Mouse (Mus musculus) CH12.LX (cell line): ENCODE measurements at regions not wholly inside any gene's neighbourhood (a gene's known extent, or its start where the extent isn't known, plus 50 kb on each side); places are given as distances from the start of the nearest gene placed in this dataset.

Source experiments
- DNase-seq: peaks from one replicate; pipeline ENCODE4 v3.0.0-alpha.2; 2013; ENCODE audit errors: extremely low read depth
- H3K27ac ChIP-seq: 2 replicates; pipeline ENCODE4 v1.5.1; 2012; ENCODE audit warnings: low read depth, mild to moderate bottlenecking, control low read depth, moderate library complexity; ENCODE audit not compliant: insufficient read depth
- H3K27me3 ChIP-seq: replicated peaks from 2 replicates; pipeline ENCODE3; 2012; ENCODE audit warnings: inconsistent platforms
- H3K36me3 ChIP-seq, 2 experiments: replicated peaks in 1 of 2; 2 replicates each; pipeline versions ENCODE3 to v1.6.1; 2012; ENCODE audit warnings: inconsistent platforms in 1 of 2, low read length in 1 of 2, mild to moderate bottlenecking in 1 of 2, mixed read lengths in 1 of 2, moderate library complexity in 1 of 2; ENCODE audit not compliant: control insufficient read depth in 1 of 2, insufficient read depth in 1 of 2
- H3K4me1 ChIP-seq, 2 experiments: 2 replicates each; pipeline ENCODE4 v1.6.1; 2012; ENCODE audit warnings: inconsistent platforms in 1 of 2, moderate library complexity in 1 of 2; ENCODE audit not compliant: insufficient read depth in 2 of 2, control insufficient read depth in 1 of 2
- H3K4me2 ChIP-seq: 2 replicates; pipeline ENCODE4 v1.6.1; 2012; ENCODE audit warnings: low read depth, mild to moderate bottlenecking, control low read depth; ENCODE audit not compliant: poor library complexity, insufficient read depth, severe bottlenecking
- H3K4me3 ChIP-seq, 3 experiments: fragments of 150-350 bp in 1 of 3; sonication (generic) in 1 of 3; replicated peaks in 1 of 3; 2 replicates each; pipeline versions ENCODE3 to v1.5.1; 2011 to 2012; ENCODE audit warnings: low read depth in 2 of 3, low read length in 2 of 3, mild to moderate bottlenecking in 2 of 3, moderate library complexity in 2 of 3, control low read depth in 1 of 3, improper control_type of control experiment in 1 of 3, inconsistent platforms in 1 of 3, mixed read lengths in 1 of 3; ENCODE audit not compliant: poor library complexity in 1 of 3
- H3K79me2 ChIP-seq: replicated peaks from 2 replicates; pipeline ENCODE4 v1.6.1; 2012; ENCODE audit warnings: mild to moderate bottlenecking, moderate library complexity; ENCODE audit not compliant: control insufficient read depth, poor library complexity, insufficient read depth, severe bottlenecking; ENCODE audit errors: extremely low read depth
- H3K9ac ChIP-seq: 2 replicates; pipeline ENCODE4 v1.6.1; 2012; ENCODE audit warnings: low read depth, mild to moderate bottlenecking, control low read depth, moderate library complexity; ENCODE audit not compliant: insufficient read depth
- H3K9me3 ChIP-seq: replicated peaks from 2 replicates; pipeline ENCODE3; 2012; ENCODE audit warnings: low read length, inconsistent platforms, mixed read lengths
- BHLHE40 ChIP-seq: IDR thresholded peaks from 2 replicates; pipeline ENCODE4 v1.6.1; 2011; ENCODE audit warnings: mild to moderate bottlenecking, low read depth, low read length, improper control_type of control experiment
- CHD1 ChIP-seq: IDR thresholded peaks from 2 replicates; pipeline ENCODE4 v1.6.1; 2012; ENCODE audit warnings: low read depth, low read length, improper control_type of control experiment, inconsistent platforms
- CHD2 ChIP-seq: IDR thresholded peaks from 2 replicates; pipeline ENCODE4 v1.6.1; 2011; ENCODE audit warnings: low read length, improper control_type of control experiment
- EP300 ChIP-seq: IDR thresholded peaks from 2 replicates; pipeline ENCODE4 v1.6.1; 2011; ENCODE audit warnings: low read length, improper control_type of control experiment
- ETS1 ChIP-seq: conservative IDR thresholded peaks from 2 replicates; pipeline ENCODE4 v1.6.1; 2012; ENCODE audit warnings: low read depth, mild to moderate bottlenecking, inconsistent platforms, low read length, improper control_type of control experiment, moderate library complexity
- HCFC1 ChIP-seq: IDR thresholded peaks from 2 replicates; pipeline ENCODE4 v1.6.1; 2012; ENCODE audit warnings: low read depth, mild to moderate bottlenecking, inconsistent platforms, low read length, improper control_type of control experiment
- IRF4 ChIP-seq: IDR thresholded peaks from 2 replicates; pipeline ENCODE4 v1.6.1; 2014; ENCODE audit warnings: low read depth, mild to moderate bottlenecking, inconsistent platforms, low read length, improper control_type of control experiment
- JUN ChIP-seq: IDR thresholded peaks from 2 replicates; pipeline ENCODE4 v1.6.1; 2011; ENCODE audit warnings: low read depth, mild to moderate bottlenecking, low read length, improper control_type of control experiment, moderate library complexity; ENCODE audit not compliant: insufficient read depth
- JUND ChIP-seq: conservative IDR thresholded peaks from 2 replicates; pipeline ENCODE4 v1.6.1; 2011; ENCODE audit warnings: low read depth, low read length, improper control_type of control experiment
- KAT2A ChIP-seq: IDR thresholded peaks from 2 replicates; pipeline ENCODE4 v1.6.1; 2012; ENCODE audit warnings: low read length, improper control_type of control experiment, inconsistent platforms; ENCODE audit not compliant: insufficient replicate concordance
- MAFK ChIP-seq: IDR thresholded peaks from 2 replicates; pipeline ENCODE4 v1.6.1; 2011; ENCODE audit warnings: low read length, improper control_type of control experiment; ENCODE audit not compliant: insufficient replicate concordance
- MAX ChIP-seq: IDR thresholded peaks from 2 replicates; pipeline ENCODE4 v1.6.1; 2011; ENCODE audit warnings: low read length, improper control_type of control experiment
- MAZ ChIP-seq: IDR thresholded peaks from 2 replicates; pipeline ENCODE4 v1.6.1; 2012; ENCODE audit warnings: low read depth, mild to moderate bottlenecking, inconsistent platforms, low read length, improper control_type of control experiment, moderate library complexity
- POLR2A ChIP-seq: IDR thresholded peaks from 2 replicates; pipeline ENCODE4 v1.6.1; 2011; ENCODE audit warnings: low read depth, mild to moderate bottlenecking, improper control_type of control experiment, low read length
- POLR2AphosphoS2 ChIP-seq: IDR thresholded peaks from 2 replicates; pipeline ENCODE4 v1.6.1; 2011; ENCODE audit warnings: low read depth, low read length, improper control_type of control experiment
- RAD21 ChIP-seq: IDR thresholded peaks from 2 replicates; pipeline ENCODE4 v1.6.1; 2011; ENCODE audit warnings: low read depth, mild to moderate bottlenecking, low read length, improper control_type of control experiment, moderate library complexity
- SMC3 ChIP-seq: IDR thresholded peaks from 2 replicates; pipeline ENCODE4 v1.6.1; 2011; ENCODE audit warnings: low read depth, low read length, improper control_type of control experiment
- USF2 ChIP-seq: conservative IDR thresholded peaks from 2 replicates; pipeline ENCODE4 v1.6.1; 2011; ENCODE audit warnings: low read depth, low read length, improper control_type of control experiment
- ZC3H11A ChIP-seq: IDR thresholded peaks from 2 replicates; pipeline ENCODE4 v1.6.1; 2012; ENCODE audit warnings: low read depth, mild to moderate bottlenecking, inconsistent platforms, low read length, improper control_type of control experiment
- dilution Hi-C: fragments of 300-500 bp; cut with MboI; formaldehyde crosslinking; loops from 2 replicates; pipeline ENCODE4 v1.14.3; 2020; ENCODE audit warnings: low sequenced_read_pairs; ENCODE audit not compliant: extremely low pct_unique_long_range_greater_than_20kb, extremely low pct_ligation_motif_present
- in situ Hi-C: fragments of 300-500 bp; cut with MboI; formaldehyde crosslinking; loops from 3 replicates; pipeline ENCODE4 v1.14.3; 2019; ENCODE audit warnings: low sequenced_read_pairs, low pct_ligation_motif_present, low pct_unique_long_range_greater_than_20kb, mixed read lengths

DNA sequence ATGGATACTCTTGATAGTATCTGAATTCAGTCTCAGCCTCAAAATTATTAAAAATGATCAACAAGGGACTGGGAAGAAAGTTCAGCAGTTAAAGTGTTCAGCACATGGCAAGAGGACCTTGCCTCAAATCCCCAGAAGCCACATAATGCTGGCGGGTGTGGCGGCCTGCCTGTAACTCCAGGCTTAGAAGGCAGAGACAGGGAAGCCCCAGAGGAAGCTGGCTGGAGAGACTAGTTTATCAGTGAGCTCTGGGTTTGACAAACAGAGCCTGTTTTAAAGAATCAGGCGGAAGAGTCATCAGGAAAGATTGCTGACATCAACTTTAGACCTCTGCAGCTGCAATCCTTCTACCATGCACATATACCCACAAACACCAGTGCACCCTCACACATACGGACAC, 52.1 kb upstream of the Fyn start:
- no peak for DNase-seq
- TF ChIP-seq MAX, result no peak
- TF ChIP-seq, all 38 proteins: peak for 0
- no peak overlapping the region for H3K27ac ChIP-seq
- no peaks in the 10 kb centered on the region for H3K79me2 ChIP-seq
- dilution Hi-C loops, result no loop called here
- no peak overlapping the region for H3K9ac ChIP-seq
- H3K36me3 ChIP-seq, result no peaks in the 10 kb centered on the region
- H3K4me2 ChIP-seq, result no peak overlapping the region
- peaks cover 20 to 62% of the 10 kb centered on the region in 2 experiments for H3K4me1 ChIP-seq
- no peaks in the 10 kb centered on the region for H3K27me3 ChIP-seq
- in situ Hi-C loops, result no loop called here
- H3K4me3 ChIP-seq, result no peak overlapping the region
- H3K9me3 ChIP-seq, result no peaks in the 10 kb centered on the region

DNA sequence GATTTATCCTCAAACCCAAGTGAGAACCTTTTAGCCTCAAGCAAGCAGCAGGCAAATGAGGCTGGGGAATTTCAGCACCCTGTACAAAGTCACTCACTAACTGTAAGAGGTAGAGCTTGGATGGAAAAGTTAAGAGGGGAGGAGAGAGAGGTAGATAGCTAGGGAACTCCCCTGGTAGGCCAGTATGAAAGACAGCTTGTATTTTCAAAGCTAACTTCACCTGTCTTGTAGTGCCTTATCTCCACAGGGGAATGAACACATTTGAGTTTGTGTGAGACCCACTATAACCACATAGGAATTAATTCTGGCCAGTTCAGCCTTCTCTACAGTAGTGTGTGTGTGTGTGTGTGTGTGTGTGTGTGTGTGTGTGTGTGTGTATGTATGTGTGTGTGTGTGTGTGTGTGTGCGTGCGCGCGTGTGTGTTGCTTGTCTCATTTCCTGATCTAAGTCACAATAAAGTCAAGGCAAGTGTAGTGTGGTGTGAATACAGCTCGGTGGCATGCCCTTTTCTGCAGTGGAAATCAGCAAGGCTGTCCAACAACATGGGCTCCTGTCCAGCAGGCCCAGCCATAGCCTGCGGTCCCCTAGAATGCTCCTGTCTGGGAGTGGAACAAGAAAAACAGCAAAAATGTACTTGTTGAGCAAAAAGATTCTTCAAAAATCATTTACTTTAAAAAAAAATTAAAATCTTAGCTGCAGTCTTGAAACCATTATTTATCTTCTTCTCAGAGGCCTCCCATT, 53.1 kb upstream of the Fyn start:
- dilution Hi-C loops, result no loop called here
- in situ Hi-C loops, result no loop called here
- H3K9me3 ChIP-seq, result no peaks in the 10 kb centered on the region

DNA sequence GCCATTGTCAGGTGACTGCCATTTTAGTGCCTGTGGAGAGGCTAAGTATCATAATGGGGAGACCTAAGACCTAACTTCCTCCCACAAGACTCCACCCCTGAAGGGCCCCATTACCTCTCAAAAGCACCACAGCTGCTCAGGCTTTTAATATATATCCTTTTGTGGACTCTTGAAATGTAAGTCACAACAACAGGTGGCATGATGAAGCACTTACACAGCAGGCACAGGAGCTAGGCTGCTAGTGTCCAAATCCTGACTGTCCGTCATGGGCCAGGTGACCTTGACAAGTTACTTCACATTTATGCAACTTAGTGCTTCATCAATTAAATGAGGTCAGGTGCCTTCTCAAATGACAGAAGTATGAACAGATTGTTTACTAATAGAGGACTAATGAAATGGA, 57.2 kb upstream of the Fyn start:
- in situ Hi-C loops, result no loop called here
- H3K9me3 ChIP-seq, result no peaks in the 10 kb centered on the region
- peak; percentile 55 for DNase-seq
- H3K9ac ChIP-seq, result no peak overlapping the region
- 0 out of 2 replicates have a peak overlapping the region, but pooled peaks have one; percentile 11 for H3K4me2 ChIP-seq
- no peak overlapping the region for H3K4me3 ChIP-seq
- no peaks in the 10 kb centered on the region for H3K36me3 ChIP-seq
- TF ChIP-seq JUN (no peak), RAD21 (no peak), POLR2AphosphoS2 (no peak), BHLHE40 (no peak; the same call in 1 of the 2 replicates), CHD1 (no peak), JUND (no peak), CHD2 (no peak), POLR2A (no peak), MAFK (no peak), MAZ (no peak), ZC3H11A (no peak), SMC3 (no peak), HCFC1 (no peak), ETS1 (no peak), USF2 (no peak)
- TF ChIP-seq, all 38 proteins: peak for 0
- dilution Hi-C loops, result no loop called here
- Histone ChIP-seq H3K4me1 (peaks cover 12 to 74% of the 10 kb centered on the region in 2 experiments), H3K27me3 (no peaks in the 10 kb centered on the region), H3K27ac (no peak overlapping the region), H3K79me2 (no peaks in the 10 kb centered on the region)

More for the DNA sequence above, 53.1 kb upstream of the Fyn start:
- H3K27ac ChIP-seq, result no peak overlapping the region
- H3K79me2 ChIP-seq, result no peaks in the 10 kb centered on the region
- DNase-seq, result peak; percentile 42
- peaks cover 12 to 62% of the 10 kb centered on the region in 2 experiments for H3K4me1 ChIP-seq
- H3K4me3 ChIP-seq, result no peak overlapping the region
- TF ChIP-seq IRF4 (0 out of 2 replicates have a peak, but pooled peaks have one; percentile 17), USF2 (no peak), KAT2A (no peak), EP300 (0 out of 2 replicates have a peak, but pooled peaks have one; percentile 7), MAFK (no peak), POLR2A (no peak)
- TF ChIP-seq, all 38 proteins: peak for 2
- H3K36me3 ChIP-seq, result no peaks in the 10 kb centered on the region
- no peak overlapping the region for H3K9ac ChIP-seq
- H3K4me2 ChIP-seq, result no peak overlapping the region
- H3K27me3 ChIP-seq, result no peaks in the 10 kb centered on the region
